Mouse (Mus musculus): ENCODE results near the gene Spock1.

Spock1 gene

DNA sequence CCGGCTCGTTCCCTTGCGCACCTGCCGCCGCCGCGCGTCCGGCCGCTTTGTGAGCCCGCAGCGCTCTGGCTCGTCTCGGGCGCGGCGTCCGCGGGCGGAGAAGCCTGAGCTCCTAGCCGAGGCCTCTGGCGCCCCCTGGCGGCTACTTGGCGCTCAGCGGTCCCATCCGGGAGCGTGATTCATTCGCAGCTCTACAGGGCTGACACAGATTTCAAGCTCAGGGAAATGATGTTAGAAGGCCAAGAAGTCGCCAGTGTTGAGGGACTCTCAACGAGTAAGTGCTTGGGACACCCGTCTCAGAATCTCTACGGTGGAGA, at the start of gene Spock1:
Gene Spock1 (minus strand): TSS at position 67 of the 317 bp plus-strand sequence.
- peak; percentile 79 to 80 for DNase-seq (ENCODE audit: low spot score in 2 of 2)

DNA sequence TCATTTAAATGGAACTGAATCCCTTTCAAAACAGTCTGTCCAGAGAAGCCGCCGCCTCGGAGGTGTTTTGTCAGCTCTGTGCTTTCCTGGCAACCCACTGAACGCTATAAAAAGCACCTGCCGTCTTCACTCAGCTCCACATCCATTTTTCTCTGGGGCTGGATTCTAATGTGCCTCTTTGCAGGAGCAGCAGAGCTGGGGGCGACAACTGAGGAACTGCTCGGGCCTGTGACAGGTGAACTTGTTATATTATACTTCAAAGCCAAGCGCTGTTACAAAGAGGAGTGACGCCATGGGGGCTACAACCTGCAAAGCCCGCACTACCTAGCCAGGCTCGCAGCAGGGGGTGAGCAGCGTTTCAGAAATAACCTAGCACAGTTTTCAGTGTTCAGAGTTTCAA, 42.0 kb upstream of the Spock1 start:
- no peak for DNase-seq (ENCODE audit: low spot score in 2 of 2)

DNA sequence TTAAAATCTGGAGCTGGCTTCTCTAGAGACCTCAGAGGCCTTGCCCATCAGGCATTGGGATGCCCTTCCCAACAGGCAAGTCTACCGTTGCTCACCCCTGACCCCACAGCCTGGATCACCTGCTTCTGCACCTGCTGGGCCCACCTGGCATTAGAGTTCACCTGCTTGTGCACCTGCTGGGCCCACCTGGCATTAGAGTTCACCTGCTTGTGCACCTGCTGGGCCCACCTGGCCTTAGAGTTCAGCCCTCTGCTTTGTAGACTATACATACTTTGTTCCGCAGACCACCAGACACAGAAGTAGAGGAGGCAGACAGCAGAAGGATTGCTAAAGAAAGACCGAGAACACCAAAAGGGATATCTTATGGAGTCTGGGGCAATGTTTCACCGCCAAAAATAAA, 41.4 kb upstream of the Spock1 start:
- DNase-seq (ENCODE audit: low spot score in 2 of 2): no peak

DNA sequence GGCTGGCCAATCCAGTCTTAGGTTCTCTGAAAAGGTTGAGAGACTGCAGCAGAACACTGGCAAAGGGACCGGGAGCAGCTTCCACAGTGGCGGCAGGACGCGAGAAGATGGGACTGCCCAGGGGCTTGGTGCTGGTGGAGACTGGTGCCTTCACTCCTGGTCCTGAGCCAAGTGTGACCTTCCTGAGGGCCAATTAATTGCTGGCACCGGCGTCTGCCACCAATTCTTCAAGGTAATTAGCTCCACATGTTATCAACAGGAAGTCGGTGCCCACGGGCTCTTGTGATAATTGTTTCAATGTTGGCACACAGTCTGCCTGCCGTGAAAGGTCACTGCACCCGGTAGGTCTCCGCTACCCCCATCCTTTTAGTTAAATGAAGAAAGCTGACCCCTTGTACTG, 37.1 kb upstream of the Spock1 start:
- no peak for DNase-seq (ENCODE audit: low spot score in 2 of 2)

DNA sequence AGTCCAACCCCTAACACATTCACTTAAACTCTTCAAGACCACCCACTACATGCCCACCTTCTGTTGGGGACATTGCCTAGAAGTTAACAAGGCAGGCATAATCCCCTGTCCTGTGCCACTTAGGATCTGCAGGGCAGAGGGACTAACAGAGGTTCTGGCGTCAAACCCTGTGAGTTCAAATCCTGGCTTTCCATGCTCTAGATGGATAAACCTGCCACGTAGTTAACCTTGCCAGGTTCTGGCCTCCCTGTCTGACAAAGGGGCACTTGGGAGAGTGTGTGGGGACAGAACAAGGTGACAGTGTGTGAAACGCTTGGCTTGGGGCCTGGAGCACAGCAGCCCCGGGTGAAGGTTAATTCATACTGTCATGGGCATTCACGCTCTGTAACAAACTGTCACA, 36.3 kb upstream of the Spock1 start:
- no peak for DNase-seq (ENCODE audit: low spot score in 2 of 2)

DNA sequence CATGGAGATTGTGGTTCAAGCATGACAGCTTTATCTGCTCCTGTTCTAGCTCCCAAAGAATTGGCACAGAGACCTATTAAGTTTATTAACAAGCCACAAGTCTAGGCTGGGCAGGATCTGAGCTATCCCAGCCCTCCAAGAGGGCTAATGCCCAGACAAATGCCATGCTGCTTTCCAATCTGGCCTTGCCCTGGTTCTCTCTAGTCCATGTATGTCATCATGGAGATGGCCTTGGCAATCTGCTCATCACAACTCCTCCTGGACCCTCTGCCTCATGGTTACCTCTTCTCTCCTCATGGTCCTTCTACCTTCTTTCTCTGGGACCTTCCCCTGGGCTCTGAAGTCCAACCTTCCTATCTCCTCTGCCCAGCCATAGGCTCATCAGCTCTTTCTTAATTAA, 35.8 kb upstream of the Spock1 start:
- DNase-seq (ENCODE audit: low spot score in 2 of 2): no peak

DNA sequence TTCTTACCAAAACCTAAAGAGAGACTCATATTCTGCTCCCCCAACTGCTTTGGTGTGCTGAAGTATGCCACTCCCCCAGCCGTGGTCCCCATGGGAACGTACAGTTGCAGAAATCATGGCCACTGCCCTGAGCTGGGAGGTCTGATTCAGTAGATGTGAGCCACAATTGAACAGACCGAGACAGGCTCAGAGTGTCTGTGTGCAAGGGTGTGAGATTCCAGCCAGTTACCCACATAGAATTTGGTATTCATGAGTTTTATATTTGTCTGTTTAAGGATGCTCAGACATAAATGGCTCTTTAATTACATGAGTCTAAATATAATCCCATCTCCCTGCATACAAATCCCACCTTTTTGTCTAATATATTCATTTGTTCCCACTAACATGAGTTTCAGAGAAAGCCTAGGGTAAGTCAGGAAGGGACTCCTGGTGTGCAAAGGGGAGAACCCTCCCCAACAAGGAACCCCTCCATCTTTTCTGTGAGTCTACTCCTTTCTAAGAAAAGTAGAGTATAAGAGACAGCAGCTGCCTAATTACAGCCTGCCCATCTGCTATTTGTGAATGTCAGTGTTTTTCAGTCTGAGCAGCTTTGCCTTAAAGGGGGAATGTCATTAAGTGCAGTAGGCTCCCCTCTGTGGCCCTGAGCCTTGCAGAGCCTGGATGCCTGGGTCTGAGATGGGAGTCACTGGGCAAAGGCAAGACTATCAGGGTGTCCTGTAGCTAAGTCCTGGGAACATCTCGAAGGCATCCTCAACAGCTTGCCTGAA, 29.5 kb upstream of the Spock1 start:
- no peak for DNase-seq (ENCODE audit: low spot score in 2 of 2)

DNA sequence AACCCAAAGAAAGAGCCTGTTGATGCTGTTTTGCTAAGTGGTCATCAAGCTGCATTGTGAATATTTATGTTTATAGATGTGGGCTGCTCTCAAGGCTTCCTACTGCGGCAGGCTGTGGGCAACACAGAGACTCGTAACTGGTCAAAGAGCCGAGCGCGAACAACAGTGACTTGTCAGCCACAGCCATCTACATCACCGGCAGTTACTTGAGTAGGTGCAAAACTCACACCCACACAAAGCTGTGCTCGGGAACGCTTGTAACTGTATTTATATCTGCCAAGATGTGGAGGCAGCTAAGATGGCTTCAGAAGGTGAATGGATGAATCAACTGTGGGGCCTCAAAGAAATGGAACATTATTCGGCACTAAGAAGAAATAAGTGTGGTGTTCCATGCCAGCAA, 23.9 kb upstream of the Spock1 start:
- no peak for DNase-seq (ENCODE audit: low spot score in 2 of 2)

DNA sequence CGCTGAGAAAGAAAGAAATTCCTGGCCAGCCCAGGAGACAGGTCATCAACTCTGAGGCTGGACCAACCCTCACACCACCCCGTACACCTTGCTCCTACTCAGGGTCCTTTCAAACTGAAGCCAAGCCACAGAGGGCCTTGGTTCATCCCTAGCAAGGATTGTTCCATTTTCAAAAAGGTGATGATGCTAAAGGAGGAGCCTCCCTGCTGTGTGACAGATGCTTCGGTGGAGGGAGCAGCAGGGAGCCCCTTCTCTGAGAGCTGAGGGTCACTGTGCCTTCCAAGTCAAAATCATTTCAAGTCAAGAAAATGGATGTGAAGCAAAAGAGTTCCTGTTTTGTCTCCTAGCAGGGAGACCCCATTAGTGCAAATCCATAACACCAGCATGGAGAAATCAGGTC, 23.2 kb upstream of the Spock1 start:
- DNase-seq (ENCODE audit: low spot score in 2 of 2): no peak

DNA sequence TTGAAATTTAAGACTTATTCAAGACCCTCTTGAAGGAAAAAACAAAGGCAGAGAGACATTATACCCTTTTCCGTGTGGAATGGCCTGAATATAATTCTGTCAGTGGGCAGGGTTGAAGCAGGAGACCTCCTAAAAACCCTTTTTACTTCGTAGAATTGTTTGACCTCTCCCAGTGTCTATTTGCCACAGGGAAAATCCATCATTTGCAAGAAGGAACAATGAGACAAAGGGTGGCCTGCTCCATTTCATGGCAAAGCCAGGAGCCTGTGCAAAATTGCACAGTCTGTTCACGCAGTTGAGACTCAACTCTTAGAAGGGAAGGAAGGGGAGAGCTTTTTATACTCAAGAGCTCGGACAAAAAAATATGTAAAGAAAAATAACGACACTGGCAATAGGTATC, 22.6 kb upstream of the Spock1 start:
- no peak for DNase-seq (ENCODE audit: low spot score in 2 of 2)

DNA sequence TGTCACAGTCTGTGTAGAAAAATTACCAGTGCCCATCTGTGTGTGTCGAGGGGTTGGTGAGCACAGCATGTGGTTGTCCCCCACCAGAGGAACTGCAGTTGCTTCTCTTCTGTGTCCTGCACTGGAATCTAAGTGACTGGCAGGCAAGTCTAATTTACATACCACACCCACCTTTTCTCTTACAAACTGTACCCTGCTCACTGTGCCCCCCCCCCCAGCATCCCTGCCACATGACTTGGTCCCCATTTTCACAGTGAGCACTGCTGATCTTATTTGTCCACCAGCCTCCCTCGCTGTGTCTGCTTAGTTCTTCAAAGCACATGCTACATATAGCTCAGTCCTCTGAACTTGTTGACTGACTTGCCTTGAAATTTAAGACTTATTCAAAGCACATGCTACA, 22.2 kb upstream of the Spock1 start:
- DNase-seq (ENCODE audit: low spot score in 2 of 2): no peak

DNA sequence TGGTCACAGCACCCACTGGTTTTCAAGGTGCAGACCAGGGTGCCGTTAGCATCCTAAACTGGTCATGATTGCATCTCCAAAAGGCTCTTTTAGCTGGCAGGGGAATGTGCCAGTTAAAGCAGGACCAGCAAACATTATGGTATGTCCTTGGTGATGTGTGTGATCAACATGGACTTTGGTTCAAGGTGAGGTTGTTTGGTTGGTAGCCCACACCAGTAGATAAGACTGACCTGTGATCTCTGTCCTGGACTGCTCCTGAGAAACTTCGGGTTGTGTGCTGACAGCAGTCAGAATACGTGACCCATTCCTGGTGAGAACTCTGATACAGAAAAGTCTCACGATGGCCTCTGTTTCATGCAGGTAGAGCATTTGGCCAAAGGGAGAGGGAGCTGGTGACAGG, 11.8 kb upstream of the Spock1 start:
- no peak for DNase-seq (ENCODE audit: low spot score in 2 of 2)

DNA sequence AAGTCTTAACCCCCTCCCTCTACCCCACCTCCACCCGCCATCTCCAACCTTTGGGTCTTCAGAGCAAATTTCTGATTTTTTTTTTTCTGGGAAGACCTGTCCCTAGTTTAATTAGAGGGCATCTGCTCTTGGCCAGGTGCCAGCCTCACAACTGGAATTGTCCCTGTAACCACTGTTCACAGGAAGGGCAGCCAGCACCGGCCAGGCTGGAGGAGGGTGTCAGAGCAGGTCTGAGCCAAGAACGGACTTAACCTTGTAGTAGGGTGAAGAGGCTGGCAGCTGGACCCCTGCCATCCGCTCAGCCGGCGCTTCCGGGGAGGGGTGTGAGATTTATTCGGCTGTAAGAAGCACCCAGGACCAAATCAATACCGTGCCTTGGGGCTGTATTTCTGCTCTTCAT, 3.0 kb upstream of the Spock1 start:
- no peak for DNase-seq (ENCODE audit: low spot score in 2 of 2)

DNA sequence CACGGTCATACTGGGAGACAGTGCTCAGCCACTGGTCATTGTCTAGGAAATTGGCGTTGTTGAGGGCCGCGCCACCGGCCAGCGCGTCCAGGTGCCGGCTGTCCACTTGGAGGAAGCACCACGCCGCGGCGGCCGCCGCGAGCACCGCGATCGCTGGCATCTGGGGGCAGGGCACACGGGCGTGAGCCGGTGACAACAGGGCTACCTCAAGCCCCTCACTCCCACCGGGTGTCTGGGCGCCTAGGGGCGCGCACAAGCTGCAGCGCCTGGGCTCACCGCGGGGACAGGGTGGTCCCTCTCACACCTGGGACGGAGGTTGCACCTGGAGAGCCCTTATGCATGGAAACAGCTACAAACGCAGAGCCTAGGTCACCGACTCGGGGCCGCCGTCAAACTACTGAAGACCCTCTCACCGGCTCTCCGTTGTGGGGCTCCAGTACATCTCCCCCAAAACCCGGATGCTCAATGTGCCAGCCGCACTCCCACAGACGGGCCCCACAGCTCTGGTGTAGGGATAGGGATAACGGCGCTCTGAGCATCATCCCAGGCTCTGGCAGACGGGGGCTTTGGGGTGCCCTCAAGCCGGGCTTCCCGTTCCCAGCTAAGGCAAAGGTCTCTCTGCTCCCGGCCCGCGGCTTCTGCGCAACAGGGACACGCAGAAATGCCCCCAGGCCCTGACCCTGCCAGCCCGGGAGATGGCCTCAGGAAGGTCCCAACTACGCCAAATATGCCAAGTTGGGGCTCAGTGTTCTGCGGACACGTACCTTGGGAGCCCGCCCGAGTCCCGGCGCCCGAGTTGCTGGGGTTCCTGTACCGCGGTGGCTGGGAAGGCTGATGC, 485 bp downstream of the Spock1 start:
- DNase-seq (ENCODE audit: low spot score in 2 of 2): no peak

DNA sequence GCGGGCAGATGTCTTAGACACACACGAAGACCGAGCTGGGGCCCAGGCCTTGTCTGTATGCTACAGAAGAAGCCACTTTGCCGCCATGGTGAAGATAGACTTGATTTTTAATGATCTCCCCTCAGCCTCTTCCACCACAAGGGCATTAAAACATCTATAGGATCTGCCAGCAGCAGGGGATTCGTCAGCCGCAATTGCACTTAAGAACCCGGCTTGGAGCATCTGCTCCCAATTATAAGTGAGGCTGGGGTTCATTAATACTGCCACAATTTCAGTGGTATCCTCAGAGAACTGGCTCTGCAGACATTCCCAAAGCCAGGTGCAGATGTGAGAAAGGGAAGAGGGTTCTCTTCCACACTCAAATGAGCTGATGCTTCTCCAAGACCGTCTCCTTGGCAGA, 13.5 kb downstream of the Spock1 start:
- DNase-seq (ENCODE audit: low spot score in 2 of 2): no peak

DNA sequence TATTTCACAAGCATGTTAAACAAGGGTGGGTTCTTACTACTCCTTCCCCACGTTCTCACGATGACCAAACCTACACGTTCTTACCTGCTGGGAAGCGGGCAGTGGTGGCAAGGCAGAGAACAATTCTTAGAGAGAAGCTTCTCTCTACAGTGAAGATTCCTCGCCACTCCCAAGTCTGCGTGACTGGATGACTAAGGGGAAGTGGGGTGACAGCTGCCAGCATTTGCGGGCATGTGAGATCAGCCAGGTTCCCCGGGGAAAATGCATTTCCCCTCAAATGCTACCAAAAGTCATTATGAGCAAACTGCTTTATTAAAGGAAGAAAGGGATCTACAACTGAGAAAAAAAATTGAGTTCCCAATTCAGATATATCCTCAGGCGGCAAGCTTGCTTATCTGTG, 18.4 kb downstream of the Spock1 start:
- DNase-seq (ENCODE audit: low spot score in 2 of 2): no peak

DNA sequence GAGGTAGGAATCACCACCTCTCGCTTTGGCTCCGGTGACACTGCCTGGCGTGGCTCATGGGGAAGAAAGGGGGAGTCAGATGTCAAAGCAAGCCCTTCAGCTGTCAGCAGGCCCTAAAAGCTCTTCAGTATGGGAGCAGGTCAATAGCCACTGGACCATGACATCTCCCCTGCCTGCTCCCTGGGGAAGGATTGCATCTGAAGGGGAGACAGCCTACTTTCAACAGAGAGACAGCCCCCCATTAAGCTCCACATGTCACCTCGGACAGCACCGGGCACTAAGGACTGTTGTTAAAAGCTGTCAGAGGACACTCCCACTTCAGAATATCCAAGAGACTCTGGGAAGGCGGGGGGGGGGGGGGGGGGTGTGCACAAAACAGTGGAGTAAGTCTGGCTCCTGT, 19.1 kb downstream of the Spock1 start:
- no peak for DNase-seq (ENCODE audit: low spot score in 2 of 2)

DNA sequence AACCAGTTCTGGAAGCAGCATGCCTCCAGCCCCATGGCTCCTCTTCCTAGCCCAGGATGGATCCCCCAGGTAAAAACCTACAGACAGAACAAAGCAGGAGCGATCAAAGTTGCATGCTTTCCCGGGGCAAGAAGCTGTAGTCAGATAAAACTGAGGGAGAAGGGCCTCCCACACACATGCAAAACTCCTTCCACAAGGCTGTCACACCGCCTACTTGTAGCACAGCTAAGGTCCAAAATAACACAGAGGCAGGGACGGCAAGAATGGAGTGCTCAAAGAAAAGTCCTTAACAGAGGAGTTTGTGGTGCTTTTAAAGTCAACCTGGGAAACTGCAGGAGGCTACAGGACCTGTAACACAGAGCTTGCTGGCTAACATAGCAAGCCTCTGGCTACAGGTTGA, 28.3 kb downstream of the Spock1 start:
- no peak for DNase-seq (ENCODE audit: low spot score in 2 of 2)

DNA sequence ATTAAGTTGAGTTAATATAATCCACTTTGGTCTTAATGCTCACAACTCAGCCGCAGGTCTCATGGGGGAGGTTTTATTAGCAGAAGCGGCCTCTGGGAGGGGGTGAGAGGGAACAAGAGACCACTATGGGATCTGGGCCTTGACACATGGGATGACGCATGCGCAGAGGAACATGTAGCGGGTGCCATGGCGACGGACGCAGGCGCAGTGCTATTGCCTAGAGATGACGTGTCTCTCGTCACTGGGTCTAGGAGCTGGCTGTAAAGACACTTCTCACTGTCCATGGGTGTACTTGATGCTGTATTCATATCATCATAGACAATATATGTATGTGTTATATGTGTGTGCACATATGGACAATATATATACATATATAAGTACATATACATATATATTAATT, 29.3 kb downstream of the Spock1 start:
- DNase-seq (ENCODE audit: low spot score in 2 of 2): no peak

DNA sequence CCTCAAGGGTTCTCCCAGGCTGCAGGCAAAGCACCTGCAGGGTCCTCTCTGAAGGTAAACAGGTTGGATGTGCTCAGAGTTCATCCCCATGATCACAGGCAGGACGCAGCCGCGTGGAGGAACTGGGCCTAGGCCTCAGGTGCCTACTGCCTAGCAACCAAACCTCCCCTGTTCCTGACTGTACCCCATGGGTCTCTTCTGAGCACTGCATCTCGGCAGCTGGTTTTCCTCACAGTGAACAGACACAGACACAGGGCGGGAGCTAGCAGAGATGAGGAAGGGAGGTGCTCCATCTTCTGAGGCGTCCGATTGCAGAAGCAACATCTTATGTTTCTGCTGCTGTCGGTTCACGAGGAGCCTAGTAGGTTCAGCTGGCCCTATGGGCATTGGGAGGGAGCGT, 30.4 kb downstream of the Spock1 start:
- no peak for DNase-seq (ENCODE audit: low spot score in 2 of 2)

DNA sequence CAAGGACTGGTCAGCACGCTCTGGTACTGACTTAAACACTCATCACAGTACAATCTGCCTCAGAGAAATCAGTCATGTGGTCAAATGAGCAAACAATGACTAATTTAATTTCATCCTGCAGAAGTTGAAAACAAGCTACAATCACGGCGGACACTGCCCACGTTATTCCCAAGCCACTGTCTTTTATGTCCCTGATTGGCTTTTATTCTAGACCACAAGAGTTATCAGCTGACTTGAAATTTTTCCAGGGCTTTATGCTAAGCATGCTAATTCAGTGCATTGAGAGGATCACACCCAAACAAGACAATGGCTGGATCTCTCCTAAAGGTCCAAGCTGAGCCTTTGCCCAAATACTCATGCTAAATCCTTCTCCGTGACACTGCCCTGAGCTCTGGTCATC, 31.2 kb downstream of the Spock1 start:
- no peak for DNase-seq (ENCODE audit: low spot score in 2 of 2)

DNA sequence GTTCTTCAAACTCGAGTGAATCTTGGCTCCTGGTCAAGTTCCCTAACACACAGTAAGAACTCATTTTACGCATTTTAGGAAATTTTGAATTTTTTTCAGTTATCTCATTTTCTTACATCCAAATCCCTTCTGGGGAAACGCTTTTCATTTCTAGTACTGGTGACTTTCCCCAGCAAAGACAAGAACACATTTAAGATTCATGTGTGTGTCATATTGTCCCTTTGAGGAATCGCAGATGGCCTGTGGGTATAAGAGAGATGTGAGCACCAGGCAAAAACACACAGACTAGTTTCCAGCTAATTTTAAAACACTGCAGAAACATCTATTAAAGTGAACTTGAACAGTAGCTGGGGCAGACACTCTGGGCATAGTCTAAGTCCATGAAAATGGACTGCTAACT, 38.1 kb downstream of the Spock1 start:
- DNase-seq (ENCODE audit: low spot score in 2 of 2): no peak

DNA sequence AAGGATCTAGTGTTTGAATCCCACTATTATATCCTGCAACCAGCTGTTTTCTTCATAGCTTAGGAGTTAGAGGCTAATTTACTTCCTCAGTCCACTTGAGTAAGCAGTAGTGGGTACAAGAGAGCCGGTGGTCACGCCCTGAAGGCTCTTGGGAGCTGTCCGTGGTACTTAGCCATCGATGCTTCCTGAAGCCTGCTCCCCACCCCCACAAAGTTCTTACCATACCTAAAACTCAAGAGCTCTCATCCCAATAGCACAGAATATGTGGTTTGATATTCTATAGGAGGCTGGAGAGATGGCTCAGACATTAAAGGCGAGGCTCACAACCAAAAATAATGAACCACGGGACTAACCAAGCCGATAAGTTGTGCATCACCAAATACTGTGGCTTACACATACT, 40.5 kb downstream of the Spock1 start:
- no peak for DNase-seq (ENCODE audit: low spot score in 2 of 2)

DNA sequence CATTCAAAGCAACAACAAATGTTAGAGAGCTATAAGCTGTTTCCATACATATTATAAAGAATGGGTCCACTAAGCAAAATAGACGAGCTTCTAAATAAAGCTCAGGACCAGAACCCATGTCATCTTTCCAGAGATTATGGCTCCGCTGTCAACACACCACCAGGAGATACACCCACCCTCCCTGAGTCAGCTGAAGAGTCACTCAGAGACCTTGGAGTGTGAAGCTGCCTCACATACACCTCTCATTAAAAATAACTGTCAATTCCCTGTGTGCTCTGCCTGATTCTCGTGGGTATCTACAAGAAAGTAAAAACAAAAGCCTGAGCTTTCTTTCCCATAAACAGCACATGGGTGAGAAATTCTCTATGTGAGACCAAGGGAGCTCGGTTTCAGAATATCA, 43.1 kb downstream of the Spock1 start:
- DNase-seq (ENCODE audit: low spot score in 2 of 2): no peak

All from urinary bladder, postnatal 36 days (tissue).